Mouse (Mus musculus) thymus, adult 2 months (tissue): Measurements from ENCODE around the gene Hkdc1.

Experiments
- CTCF ChIP-seq: fragments of 200-500 bp; IDR thresholded peaks from 2 replicates; pipeline ENCODE4 v1.5.1; 2012; ENCODE audit warnings: mild to moderate bottlenecking, control low read depth, low read length, moderate library complexity, borderline replicate concordance; ENCODE audit not compliant: control insufficient read depth, poor library complexity, insufficient read depth; ENCODE audit errors: extremely low read depth
- POLR2A ChIP-seq: fragments of 200-500 bp; IDR thresholded peaks from 2 replicates; pipeline ENCODE4 v1.6.1; 2012; ENCODE audit warnings: mild to moderate bottlenecking, low read length, control low read depth, moderate library complexity; ENCODE audit not compliant: control insufficient read depth, poor library complexity, insufficient read depth; ENCODE audit errors: extremely low read depth

DNA sequence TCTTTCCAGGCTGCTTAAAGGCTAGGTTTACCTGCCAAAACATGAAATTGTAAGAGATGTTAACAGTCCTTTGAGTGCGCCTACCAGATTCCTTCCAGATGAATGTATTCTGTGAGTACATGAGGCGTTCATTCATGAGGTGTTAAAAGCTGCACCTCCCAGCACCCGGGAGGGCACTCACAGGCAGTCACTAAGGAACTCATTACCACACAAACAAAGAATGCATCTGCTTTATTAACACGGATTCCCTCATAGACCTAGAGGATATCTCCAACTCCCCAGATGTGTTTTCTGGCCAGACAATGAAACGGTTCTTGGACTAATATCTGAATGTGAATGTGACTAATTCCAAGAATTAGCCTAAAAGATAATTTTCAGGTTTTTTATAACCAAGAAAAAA, 48.8 kb upstream of the Hkdc1 start:
- TF ChIP-seq CTCF (no peak), POLR2A (no peak)
